Mouse (Mus musculus) kidney, postnatal 36 days (tissue): ENCODE results near the gene Sfxn2.
"Not testable (repeated sequence)": the region's sequence is repeated elsewhere in the genome, so short reads cannot be mapped to it uniquely, and the experiment has no call there.

Experiments
- DNase-seq, 2 experiments: peaks; one replicate each; pipeline ENCODE4 v3.0.0; 2021 to 2022; ENCODE audit warnings: mixed read lengths in 2 of 2

The Sfxn2 gene

DNA sequence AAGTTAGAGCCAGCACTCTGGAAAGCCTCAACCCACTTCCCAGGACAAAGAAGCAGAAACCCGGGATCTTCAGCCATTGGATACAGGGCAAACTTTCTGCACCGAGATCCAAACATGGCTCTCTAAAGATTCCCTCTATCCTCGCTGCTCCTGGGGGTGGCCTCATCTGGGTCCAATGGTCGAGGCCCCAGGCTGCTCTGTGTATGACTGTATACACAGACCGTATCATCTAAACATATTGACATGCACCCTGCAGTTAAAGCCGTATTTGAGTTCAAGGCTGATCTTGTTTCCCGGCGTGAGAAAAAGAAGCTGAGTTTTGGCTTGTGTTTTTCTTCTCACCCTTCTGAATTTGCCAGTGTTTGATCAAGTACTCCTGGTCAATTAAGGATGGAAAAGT is 30.4 kb upstream of the Sfxn2 start:
- no peak for DNase-seq

DNA sequence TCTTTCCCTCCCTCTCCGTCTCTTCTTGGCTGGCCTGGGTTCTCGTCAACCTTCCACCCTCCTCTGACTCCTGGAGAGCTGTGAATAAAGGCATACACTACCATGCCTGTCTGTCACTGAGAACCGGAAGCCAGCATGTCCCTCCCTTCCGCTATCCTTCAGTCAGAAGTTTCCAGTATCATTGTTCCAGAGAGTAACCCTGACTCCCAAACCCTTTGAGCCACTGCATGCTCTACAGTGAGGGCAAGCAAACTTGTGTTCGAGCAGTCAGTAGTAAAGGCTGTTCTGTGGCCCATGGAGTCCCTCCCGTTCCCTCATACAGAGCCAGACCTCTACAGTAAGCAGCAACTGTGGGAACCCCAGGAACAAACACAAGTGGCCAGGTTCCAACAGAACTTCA is 25.6 kb upstream of the Sfxn2 start:
- no peak for DNase-seq

DNA sequence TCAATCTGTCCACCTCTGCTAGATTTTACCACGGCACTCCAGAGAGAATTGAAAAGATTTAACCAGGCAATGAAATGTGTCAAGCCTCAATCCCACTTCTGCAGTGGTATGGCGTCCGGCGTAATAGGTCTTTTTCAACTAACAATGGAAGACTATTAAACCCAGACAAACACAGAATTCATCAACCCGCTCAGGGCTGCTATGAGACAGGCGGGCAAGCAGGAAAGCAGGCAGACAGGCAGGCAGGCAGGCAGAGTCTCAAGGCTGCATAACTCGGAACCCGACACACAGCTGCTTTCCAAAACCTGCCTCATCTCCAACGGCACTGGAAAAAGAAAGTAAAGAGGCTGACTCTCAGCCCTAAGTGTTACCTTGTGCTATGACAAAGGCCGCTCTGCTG is 25.1 kb upstream of the Sfxn2 start:
- no peak for DNase-seq

DNA sequence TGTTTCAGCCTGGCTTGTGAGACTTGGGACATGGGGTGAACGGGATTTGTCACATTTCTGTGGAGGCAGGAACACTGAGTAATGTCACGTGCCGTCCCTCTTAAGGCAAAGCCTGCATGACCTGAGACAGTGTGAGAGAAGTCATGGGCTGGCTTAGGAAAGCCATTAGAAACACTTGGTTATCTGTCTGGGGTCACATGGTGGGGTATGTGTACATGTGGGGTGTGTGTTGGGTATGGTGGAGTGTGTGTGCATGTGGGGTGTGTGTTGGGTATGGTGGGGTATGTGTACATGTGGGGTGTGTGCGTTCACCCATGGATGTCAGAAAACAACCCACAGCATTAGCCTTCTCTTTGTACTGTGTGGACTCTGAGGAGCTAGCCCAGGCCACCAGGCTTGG is 22.8 kb upstream of the Sfxn2 start:
- no peak for DNase-seq

DNA sequence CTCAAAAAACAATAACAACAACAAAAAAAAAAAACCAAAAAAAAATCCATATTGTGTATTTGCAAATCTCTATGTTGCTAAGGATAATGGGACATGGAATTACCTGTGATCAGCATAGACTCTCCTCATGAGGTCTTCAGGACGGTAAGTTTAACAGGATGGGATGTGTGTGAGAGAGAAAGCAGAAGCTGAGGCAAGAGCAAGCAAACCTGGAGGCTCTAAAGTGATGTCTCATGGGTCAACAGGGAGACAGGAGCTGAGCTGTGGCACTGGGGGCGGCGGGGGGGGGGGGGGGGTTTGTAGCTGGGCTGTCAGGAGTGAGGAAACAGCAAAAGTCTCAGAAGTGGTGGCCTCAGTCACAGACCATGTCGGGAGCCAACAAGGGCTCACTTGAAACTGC is 20.7 kb upstream of the Sfxn2 start:
- DNase-seq: no peak

DNA sequence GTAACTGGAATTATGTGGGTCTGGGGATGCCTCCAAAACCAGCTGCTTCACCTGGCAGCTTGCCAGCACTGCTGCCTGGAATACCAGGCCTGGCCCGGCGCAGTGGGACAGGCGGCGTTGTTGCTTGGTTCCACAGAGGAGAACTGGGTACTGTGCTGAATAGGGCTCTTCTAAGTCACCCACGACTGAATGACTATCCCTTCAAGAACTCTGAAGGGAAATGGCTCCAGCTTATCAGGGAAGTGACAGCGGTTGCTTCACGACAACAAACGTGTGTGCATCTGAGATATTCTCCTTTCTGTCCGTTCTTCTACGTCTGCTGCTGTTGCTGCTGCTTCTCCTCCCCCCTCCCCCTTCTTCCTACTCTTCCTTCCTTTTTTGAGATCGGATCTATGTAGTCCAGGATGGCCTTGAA is 19.6 kb upstream of the Sfxn2 start:
- DNase-seq: peak in 1 of 2 experiments; percentile 49

DNA sequence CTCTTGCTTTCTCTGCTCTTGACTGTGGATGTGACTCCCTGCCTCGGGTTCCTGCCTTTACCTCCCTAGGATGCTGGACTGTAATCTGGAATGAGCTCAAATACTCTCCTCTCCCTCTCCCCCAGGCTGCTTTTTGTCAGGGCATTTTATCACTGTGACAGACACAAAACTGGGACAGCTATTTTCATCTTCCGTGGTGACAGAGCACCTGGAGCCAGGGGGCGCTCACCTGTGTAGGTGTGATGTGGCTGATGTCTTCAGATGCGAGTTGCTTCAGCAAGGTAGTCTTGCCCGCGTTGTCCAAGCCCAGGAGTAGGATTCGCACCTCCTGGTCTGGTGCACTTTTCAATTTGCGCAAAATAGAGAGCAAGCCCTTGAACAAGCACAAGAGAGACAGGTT is 15.2 kb upstream of the Sfxn2 start:
- no peak for DNase-seq

DNA sequence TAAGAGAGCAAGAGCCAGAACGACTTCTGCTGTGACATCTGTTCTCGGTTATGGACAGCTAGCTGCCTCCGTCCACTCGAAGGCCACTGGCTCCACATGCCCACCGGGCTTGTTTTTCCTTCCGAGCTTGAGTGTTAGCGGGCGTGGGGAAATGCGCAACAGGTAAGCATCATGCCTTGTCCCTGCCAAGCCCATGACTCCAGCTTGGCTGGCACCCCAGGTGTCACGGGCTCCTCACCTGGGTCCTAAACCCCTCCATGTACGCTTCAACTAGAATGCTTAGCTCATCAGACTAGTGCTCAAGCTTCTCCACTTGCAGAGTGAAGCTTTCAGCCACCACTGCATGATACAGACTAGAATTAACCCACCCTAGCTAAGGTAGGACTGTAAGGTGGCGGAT is 14.5 kb upstream of the Sfxn2 start:
- peak; percentile 26 to 58 for DNase-seq

DNA sequence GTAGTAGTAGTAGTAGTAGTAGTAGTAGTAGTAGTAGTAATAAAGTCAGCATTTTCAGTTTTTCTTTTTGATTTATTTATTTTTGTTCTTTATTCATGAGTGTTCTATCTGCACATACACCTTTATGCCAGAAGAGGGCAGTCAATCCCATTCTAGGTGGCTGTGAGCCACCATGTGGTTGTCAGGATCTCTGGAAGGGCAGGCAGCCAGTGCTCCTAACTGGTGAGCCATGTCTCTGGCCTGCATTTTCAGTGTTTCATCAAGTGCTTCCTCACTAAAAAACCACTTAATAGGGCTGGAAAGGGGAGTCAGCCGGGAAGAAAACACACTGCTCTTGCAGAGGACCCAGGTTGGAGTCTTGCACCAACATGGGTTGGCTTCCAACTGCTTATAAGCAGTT is 11.0 kb upstream of the Sfxn2 start:
- peak; percentile 71 to 76 for DNase-seq

DNA sequence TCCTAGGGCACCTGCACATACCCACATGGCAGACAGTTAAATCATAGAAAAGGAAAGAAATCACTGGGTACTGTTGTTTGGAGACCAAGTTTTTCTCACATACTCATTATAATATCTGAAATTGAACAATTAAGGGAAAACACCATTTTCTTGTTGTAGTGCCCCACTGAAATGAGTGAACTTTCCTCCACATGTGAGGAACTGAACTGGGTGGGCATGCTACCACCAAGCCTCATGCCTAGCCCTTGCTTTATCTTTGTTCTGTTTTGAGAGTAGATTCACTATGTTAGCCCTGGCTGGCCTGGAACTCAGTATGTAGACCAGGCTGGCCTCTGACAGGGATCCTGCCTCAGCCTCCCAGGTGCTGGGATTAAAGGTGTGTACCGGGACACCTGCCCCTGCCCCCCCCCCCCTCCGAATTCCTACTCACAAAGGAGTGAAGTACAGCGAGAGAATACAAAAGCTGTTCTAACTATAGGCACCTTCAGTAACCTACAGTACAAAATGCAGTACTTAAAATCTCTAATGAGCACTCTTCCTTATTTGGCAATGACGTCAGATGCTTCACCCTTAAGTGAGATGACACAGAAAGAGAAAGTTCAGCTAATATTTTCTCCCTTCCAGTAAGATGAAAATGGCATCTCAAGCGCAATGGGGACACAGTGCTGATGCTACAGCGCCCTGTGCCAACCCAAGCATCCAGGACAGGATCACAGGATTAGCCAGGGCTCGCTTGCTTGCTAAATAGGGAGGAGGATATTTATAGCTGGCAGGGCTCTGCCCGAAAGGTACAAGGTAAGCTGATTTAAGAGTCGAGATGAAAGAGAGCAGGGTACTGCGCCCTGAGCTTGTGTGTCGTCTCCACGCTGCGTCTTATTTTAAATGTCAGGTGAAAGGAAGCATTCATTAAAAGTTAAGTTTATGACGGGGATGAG is 10.3 kb upstream of the Sfxn2 start:
- no peak for DNase-seq

DNA sequence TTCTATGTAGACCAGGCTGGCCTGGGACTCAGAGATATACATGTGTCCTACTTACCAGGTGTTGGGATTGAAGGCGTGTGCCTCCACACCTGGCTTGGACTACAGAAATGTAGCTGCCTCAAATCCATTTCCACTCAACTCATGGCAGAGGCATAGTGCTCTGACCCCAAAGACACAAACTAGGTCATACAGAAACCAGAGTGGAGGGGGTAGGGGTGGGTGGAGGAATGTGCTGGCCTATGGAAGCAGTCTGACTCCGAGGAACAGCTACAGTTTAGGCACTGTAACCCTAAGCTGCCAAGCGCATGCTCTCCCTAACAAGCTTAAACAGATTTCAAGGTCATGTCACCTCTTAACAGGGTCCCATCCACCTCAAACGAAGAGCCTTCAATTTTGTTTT is 9.6 kb upstream of the Sfxn2 start:
- no peak for DNase-seq

DNA sequence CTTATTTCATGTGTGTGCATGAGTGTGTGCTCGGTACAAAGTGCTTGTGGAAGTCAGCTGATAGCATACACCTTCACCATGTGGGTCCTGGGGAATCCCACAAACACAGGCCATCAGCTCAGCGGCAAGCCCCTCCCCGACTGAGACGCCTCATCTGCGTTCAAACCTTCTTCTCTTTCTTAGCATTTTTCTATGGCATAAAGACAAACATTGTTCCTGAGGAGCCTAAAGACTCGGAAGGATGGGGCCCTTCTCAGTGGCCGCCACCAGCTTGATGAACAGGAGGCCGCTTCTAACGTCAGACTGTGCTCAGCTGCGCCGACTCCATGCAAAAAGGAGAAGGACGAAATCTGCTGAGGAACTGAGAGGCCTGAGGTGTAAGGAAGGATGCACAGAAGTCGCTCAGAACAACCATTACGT is 9.1 kb upstream of the Sfxn2 start:
- DNase-seq: no peak

DNA sequence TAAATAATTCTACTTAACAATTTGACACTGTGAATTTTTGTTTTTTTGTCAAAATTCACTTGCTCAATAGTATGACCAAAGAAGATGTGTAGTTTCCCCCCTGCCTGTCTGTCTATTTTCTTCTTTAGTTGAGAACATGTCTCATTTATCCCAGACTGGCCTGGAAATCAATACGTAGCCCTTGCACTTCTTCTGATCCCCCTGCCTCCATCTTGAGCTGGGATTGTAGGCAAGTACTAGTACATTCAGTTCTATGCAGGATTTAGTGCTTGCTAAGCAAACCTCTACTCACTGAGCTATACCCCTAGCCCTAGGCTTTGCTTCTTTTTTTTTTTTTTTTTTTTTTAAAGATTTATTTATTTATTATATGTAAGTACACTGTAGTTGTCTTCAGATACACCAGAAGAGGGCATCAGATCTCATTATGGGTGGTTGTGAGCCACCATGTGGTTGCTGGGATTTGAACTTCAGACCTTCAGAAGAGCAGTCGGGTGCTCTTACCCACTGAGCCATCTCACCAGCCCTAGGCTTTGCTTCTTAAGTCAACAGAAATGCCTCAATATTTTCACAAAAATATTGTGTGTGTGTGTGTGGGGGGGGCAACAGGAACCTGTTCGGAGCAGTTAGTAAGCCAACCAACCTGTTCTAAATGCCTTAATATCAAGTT is 1.8 kb upstream of the Sfxn2 start:
- DNase-seq: not testable (repeated sequence)

DNA sequence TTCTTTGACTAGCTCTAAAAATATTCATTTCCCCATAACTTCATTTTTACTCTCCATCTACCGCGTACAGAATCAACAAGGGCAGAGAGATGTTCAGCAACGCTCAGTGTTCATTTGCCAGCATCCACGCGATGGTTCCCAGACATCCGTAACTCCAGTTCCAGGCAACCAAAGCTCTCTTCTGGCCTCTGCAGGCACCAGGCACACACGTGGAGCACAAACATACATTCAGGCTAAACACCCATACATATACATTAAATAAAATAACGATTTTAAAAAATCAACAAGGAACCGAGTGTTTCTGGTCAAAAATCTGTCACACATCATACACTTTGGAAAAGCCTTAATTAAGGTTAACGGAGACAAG is 1.3 kb upstream of the Sfxn2 start:
- no peak for DNase-seq

DNA sequence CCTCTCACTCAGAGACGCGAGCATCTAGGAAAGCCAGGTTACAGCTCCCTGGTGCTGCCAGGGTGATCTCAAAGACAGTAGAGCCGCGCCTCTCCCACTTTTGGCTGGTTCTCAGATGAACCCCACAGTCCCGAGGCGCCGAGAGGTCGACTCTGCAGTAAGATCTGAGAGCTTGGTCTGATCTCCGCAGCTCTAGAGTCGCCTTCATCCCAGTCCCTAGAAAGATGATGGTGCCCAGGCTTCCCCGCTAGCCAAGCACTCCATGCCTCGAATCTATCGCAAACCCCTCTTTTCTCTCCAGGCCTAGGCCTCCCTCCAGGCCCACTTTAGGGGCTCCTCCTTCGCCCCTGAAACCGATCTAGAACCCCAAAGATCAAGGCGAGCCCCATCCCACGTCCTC is 617 bp upstream of the Sfxn2 start:
- DNase-seq: peak in 1 of 2 experiments; percentile 41

DNA sequence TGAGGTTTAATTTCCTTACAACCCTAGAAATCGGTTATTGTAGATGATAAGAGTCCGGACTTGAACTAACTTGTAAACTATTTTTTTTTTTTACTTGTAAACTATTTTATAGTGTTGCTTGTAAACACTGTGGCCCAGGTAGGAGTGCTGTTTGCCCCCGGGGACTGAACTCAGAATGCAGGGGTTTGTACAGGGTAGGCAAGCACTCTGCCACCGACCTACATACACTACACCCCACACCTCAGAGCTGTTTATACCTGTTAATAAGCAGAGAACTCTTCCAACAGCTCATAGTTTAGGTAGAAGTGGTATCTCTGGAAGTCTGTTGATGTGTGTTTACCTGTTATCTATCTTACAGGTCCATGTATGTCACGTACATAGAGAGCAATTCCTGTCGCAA is 825 bp downstream of the Sfxn2 start:
- no peak for DNase-seq

DNA sequence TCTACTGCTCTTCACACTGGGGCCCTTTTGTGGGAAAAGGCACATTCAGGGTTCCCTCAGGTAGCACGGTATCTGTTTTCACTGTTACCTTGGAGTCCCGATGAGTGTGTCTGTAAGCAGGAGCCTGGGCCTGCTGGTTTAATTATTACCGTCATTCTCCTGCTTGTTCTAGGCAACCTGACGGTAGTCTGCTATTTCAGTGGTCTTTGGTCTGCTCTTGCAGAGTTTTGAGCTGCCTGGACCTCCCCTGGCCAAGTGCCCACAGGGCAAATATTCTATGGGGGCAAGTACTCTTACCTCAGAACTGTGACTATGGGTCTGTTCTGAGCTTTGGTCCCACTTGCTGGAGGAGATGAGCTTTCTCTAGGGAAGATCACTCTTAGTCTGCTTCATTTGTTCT is 2.0 kb downstream of the Sfxn2 start:
- DNase-seq: peak; percentile 77 to 91

DNA sequence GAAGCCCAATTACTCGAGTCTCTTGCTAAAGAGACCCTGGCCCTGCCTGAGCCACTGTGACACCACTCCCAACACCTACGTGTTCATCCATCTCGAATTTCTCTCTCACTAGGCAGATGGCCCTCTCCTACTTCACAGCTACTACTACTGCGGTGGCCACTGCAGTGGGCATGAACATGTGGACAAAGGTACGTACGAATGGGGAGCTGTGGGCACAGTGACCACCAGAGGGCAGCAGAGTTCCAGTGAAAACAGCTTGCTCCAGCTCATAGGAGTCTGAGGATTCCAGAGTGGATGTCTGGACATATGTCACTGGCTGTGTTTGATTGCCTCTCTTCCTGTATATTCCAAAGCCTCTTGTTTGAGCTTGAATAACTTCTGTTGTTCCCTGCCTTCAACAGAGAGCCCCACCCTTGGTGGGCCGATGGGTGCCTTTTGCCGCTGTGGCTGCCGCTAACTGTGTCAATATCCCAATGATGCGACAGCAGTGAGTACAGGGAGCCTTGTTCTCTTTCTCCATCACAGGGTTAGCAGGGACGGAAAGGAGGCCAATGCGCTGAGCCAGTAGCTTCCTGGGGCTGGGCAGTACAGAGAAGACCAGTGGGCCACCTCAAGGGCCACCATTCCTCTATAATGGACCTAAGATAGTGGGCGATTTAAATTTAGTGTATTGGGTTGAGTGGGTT is 14.8 kb downstream of the Sfxn2 start:
- DNase-seq: peak; percentile 84 to 95

DNA sequence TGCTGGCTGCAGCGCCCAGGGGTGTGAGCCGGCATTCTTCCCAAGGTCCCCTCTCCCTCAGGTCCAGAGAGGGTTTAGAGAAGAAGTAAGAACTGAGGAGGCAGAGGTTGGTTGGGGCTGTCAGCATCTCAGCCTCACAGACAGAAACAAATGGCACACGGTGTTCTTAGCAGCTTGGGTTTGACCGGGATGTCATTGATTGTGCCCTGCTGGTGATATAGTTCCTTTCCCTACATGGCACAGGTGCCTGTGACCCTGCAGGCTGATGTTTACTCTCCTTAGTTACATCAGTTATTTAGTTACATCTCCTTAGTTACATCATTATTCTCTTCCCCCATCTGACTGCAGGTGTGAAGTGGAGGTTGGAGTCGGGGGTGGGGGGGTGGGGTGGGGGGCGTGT is 18.4 kb downstream of the Sfxn2 start:
- no peak for DNase-seq

DNA sequence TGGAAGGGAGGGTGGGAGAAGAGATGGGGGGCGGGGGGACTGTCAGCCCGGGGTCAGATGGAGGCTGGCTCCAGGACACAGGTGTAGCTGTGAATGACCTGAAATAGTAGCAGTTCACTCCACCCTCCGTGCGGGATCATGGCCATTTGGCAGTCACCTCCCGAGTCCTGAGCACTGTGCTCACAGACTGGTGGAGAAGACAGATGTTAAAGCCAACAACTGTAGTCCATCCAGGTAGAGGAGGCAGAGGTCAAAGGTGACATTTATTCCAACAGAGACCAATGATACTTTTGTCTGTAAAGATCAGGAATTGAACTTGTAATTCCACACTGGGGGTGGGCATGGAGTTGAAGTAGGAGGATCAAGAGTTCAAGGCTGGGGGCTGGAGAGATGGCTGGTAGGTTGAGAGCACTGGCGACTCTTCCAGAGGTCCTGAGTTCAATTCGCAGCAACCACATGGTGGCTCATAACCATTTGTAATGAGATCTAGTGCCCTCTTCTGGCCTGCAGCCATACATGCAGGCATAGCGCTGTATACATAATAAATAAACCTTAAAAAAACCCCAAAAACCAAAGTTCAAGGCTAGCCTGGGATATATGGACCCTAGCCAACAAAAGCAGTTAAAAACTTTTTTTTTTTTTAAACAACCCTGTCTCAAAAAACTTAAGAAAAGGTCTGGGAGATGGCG is 19.7 kb downstream of the Sfxn2 start:
- DNase-seq: no peak

DNA sequence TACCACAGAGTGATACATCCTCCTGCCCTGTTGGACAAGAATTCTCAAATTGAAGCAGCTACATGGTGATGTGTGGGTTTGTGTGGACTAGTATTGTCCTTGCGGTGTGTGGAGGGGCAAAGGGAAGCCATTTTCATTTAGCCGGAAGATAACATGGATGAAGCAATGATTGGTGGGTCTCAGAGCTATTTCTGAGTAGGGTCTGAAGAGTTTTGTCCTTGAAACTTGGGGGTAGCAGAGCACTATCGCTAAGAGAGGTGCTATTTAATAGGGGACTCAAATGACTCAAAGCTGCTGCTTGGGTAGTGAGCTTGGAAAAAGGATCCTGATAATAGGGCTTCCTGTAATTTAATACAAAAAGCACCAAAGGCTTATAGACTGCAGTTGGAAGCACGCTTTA is 25.0 kb downstream of the Sfxn2 start:
- DNase-seq: no peak

DNA sequence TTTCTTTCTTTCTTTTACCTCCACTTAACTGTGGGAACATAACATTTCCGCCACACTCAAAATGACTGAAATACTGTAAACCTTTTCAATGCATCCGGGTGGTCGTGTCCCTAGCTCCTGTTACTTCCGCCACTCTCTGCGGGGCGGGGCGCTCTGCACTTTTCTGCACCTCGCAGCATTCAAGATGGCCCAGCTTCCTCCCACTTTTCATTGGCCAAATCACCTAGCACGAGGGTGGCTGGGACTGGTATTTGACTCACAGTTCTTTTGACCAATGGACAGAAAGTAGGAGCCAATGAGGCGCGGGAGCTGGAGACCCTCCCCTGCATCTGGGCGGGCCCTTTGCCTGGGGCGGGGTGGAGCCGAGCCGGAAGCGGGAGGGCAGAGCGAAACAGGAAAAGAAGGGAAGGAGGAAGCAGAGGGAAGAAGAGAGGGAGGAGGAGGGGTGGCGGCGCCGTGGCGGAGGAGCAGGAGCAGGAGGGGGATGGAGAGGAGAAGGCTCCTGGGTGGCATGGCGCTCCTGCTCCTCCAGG is 25.6 kb downstream of the Sfxn2 start, which contains the start of gene Wbp1l:
Gene Wbp1l (plus strand): TSS at position 365 of the 533 bp plus-strand sequence.
- peak; percentile 97 to 99 for DNase-seq
